8 mouse cellular contexts compared by ENCODE assay signal in genomic region chr6:71493675-71494340, GRCm38 (mm10). TPM values are rescaled to one million over a fixed set of nuclear protein-coding genes. Genes with fewer than 3 reads are reported as not detected.
A peak's percentile ranks its signal among the peaks of the same experiment; 100 is the strongest.
DNase-seq lines count a peak whose midpoint lies in the region; ATAC-seq lines count a peak whose summit lies in the region.

Rnf103 (plus strand) TSS chr6:71493894.

- no peaks in the 10 kb centered on the region for H3K36me3 ChIP-seq in forebrain, embryonic 11.5 days (ENCODE audit: control insufficient read depth, insufficient read depth, low read length)
- peaks cover 9% of the 10 kb centered on the region; the same call in 1 of the 2 replicates for H3K36me3 ChIP-seq in heart, embryonic 16.5 days (ENCODE audit: control insufficient read depth, insufficient read depth)
- peaks cover 7% of the 10 kb centered on the region; the same call in 1 of the 2 replicates for H3K36me3 ChIP-seq in liver, embryonic 15.5 days (replicated peaks)
- no peaks in the 10 kb centered on the region for H3K36me3 ChIP-seq in neural tube, embryonic 12.5 days

- DNase-seq in CD8-positive naive resting alpha-beta T cell, adult 2 months (ENCODE audit: low read depth in 2 of 2, low spot score in 2 of 2), result peak; percentile 84 to 93
- DNase-seq in c-Kit-positive CD71-negative TER-119-negative erythroid progenitor cells, embryonic 14.5 days (ENCODE audit: low read depth), result peak; percentile 86
- DNase-seq in forebrain, embryonic 11.5 days (ENCODE audit: low spot score), result peak; percentile 99
- DNase-seq in kidney, postnatal 36 days, result peak; percentile 94 to 97
- peak; percentile 81 for DNase-seq in telencephalon, adult 2 months (ENCODE audit: low read depth, low spot score)

- no peaks in the 10 kb centered on the region for H3K27me3 ChIP-seq in forebrain, embryonic 11.5 days (ENCODE audit: control insufficient read depth, insufficient read depth, low read length)
- no peaks in the 10 kb centered on the region for H3K27me3 ChIP-seq in heart, embryonic 16.5 days (ENCODE audit: control insufficient read depth, insufficient read depth, low read length)
- H3K27me3 ChIP-seq in liver, embryonic 15.5 days, result peaks cover 6% of the 10 kb centered on the region; the same call in 1 of the 2 replicates
- no peaks in the 10 kb centered on the region for H3K27me3 ChIP-seq in neural tube, embryonic 12.5 days (replicated peaks)

- no peaks in the 10 kb centered on the region for H3K9me3 ChIP-seq in forebrain, embryonic 11.5 days (ENCODE audit: control insufficient read depth, low read length)
- no peaks in the 10 kb centered on the region for H3K9me3 ChIP-seq in heart, embryonic 16.5 days (replicated peaks; ENCODE audit: control insufficient read depth, low read length)
- no peaks in the 10 kb centered on the region for H3K9me3 ChIP-seq in liver, embryonic 15.5 days (replicated peaks)
- H3K9me3 ChIP-seq in neural tube, embryonic 12.5 days, result no peaks in the 10 kb centered on the region

- peak; percentile 98 for ATAC-seq in forebrain, embryonic 11.5 days (replicated peaks; ENCODE audit: low FRiP score)
- peak; percentile 98 for ATAC-seq in heart, embryonic 16.5 days (replicated peaks; ENCODE audit: extremely low read depth, insufficient read depth, low FRiP score)
- peak; percentile 86 for ATAC-seq in liver, embryonic 15.5 days (ENCODE audit: insufficient read depth)
- peak; percentile 98 for ATAC-seq in neural tube, embryonic 12.5 days (ENCODE audit: low FRiP score, low read depth)

- H3K4me1 ChIP-seq in forebrain, embryonic 11.5 days (replicated peaks; ENCODE audit: control insufficient read depth, insufficient read depth, low read length), result no peaks in the 10 kb centered on the region
- H3K4me1 ChIP-seq in heart, embryonic 16.5 days (ENCODE audit: control insufficient read depth, insufficient read depth, low read length), result peaks cover 12% of the 10 kb centered on the region
- peaks cover 29% of the 10 kb centered on the region for H3K4me1 ChIP-seq in liver, embryonic 15.5 days (replicated peaks)
- peaks cover 8% of the 10 kb centered on the region for H3K4me1 ChIP-seq in neural tube, embryonic 12.5 days

- peak within 1 kb of the TSS; percentile 91 for H3K27ac ChIP-seq in forebrain, embryonic 11.5 days (ENCODE audit: low read depth, low read length)
- H3K27ac ChIP-seq in heart, embryonic 16.5 days (ENCODE audit: low read length), result peak within 1 kb of the TSS; percentile 98
- peak within 1 kb of the TSS; percentile 90 for H3K27ac ChIP-seq in liver, embryonic 15.5 days (replicated peaks)
- H3K27ac ChIP-seq in neural tube, embryonic 12.5 days, result peak within 1 kb of the TSS; percentile 98

- H3K4me2 ChIP-seq in forebrain, embryonic 11.5 days (ENCODE audit: low read depth, low read length, severe bottlenecking), result peak within 1 kb of the TSS; percentile 57
- H3K4me2 ChIP-seq in heart, embryonic 16.5 days (ENCODE audit: low read depth, low read length), result peak within 1 kb of the TSS; percentile 66
- peak within 1 kb of the TSS; percentile 94 for H3K4me2 ChIP-seq in liver, embryonic 15.5 days
- peak within 1 kb of the TSS; percentile 74 for H3K4me2 ChIP-seq in neural tube, embryonic 12.5 days (replicated peaks)

- H3K4me3 ChIP-seq in forebrain, embryonic 11.5 days (ENCODE audit: low read depth, low read length), result peak within 1 kb of the TSS; percentile 79
- H3K4me3 ChIP-seq in heart, embryonic 16.5 days (ENCODE audit: low read length), result peak within 1 kb of the TSS; percentile 88
- H3K4me3 ChIP-seq in liver, embryonic 15.5 days (replicated peaks), result peak within 1 kb of the TSS; percentile 87
- peak within 1 kb of the TSS; percentile 92 for H3K4me3 ChIP-seq in neural tube, embryonic 12.5 days

- H3K9ac ChIP-seq in forebrain, embryonic 11.5 days (ENCODE audit: low read length), result peak within 1 kb of the TSS; percentile 90
- H3K9ac ChIP-seq in heart, embryonic 16.5 days (ENCODE audit: low read length), result peak within 1 kb of the TSS; percentile 100
- peak within 1 kb of the TSS; percentile 92 for H3K9ac ChIP-seq in liver, embryonic 15.5 days
- peak within 1 kb of the TSS; percentile 98 for H3K9ac ChIP-seq in neural tube, embryonic 12.5 days

- whole genome bisulfite sequencing in forebrain, embryonic 11.5 days, result under 1% methylated on average over 72 of the region's 79 CpGs
- under 1% methylated on average over 69 of the region's 79 CpGs for WGBS in heart, embryonic 16.5 days
- under 1% methylated on average over 69 of the region's 79 CpGs for WGBS in liver, embryonic 15.5 days (ENCODE audit: insufficient replicate concordance)
- WGBS in neural tube, embryonic 12.5 days, result under 1% methylated on average over 74 of the region's 79 CpGs

RNA-seq across cellular contexts. Expression of gene Rnf103, which starts in this region (rescaled TPM):
- polyA plus RNA-seq in forebrain, embryonic 11.5 days (2014; fragmentation: Nextera tagmentation; extraction: Ambion mirVana), result 17.9 and 18.9 TPM in 2 replicates
- 13.1 and 13.8 TPM in 2 replicates for polyA plus RNA-seq in heart, embryonic 16.5 days (2015; fragmentation: Nextera tagmentation; extraction: Ambion mirVana)
- polyA plus RNA-seq in liver, embryonic 15.5 days (2015; fragmentation: Nextera tagmentation; extraction: Ambion mirVana), result 7.9 and 9.0 TPM in 2 replicates
- polyA plus RNA-seq in neural tube, embryonic 12.5 days (2016; fragmentation: Nextera tagmentation; extraction: Ambion mirVana), result 27.0 and 28.4 TPM in 2 replicates

Comparison
In these comparisons a context has a peak if more than half of its experiments do, and no peak if none do; other contexts are left out.
1. Peak in every context shown above with its lines: DNase-seq, ATAC-seq, H3K4me3 ChIP-seq and H3K27ac ChIP-seq.